Mouse (Mus musculus) megakaryocyte, embryonic 14.5 days (primary cell): Measurements from ENCODE around the gene Lrrc8c.

Experiments
- FLI1 ChIP-seq: IDR thresholded peaks from 2 replicates; pipeline ENCODE4 v1.6.1; 2012; ENCODE audit warnings: low read length, inconsistent platforms, mixed read lengths
- GATA1 ChIP-seq: IDR thresholded peaks from 3 replicates; pipeline ENCODE4 v1.6.1; 2012; ENCODE audit warnings: mixed read lengths, low read length, inconsistent platforms, borderline replicate concordance

- TF ChIP-seq GATA1, result no peak
- no peak for TF ChIP-seq FLI1
These were observed 95.7 kb downstream of the Lrrc8c start for GRCm38 (mm10) chr5:105614682-105615434.
